In the genomic region with DNA sequence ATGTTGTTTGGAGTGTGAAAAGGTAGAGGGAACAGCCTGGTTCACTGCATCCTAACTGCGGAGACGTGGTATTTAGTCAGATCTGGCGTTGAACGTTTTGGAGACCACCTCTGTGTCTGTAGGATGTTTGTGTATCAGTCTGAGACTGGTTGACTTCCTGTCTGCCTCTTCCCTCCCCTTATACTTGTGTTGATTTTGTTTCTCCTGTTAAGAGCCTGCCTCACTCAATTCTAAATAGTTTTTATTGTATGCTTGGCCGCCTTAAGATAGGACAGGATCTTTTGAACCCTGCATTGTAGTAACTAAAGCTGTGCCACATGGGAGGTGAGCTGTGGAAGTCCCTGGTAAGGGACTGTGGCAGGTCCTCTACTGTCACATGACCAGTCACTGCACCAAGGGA, we compare ENCODE assay signal across 20 mouse cellular contexts. TPM values are rescaled to one million over a fixed set of nuclear protein-coding genes. Genes with fewer than 3 reads are reported as not detected.
DNase-seq lines count a peak whose midpoint lies in the region; ATAC-seq and TF ChIP-seq lines count a peak whose summit lies in the region.
"Had no signal": no experiment of that assay in that cellular context is flagged by ENCODE, and none has a peak within 500 bp of the region (broad histone marks: within the 10 kb centered on the region; RNA-seq: fewer than 3 reads in every experiment).

No protein-coding gene starts in this region.

- no peak for TF ChIP-seq CTCF in spleen, adult 2 months (IDR thresholded peaks at IDR 0.05; ENCODE audit: extremely low read depth, insufficient read depth, insufficient read length, insufficient replicate concordance)

- H3K9ac ChIP-seq in intestine, embryonic 16.5 days (ENCODE audit: low read depth, low read length), result no peak overlapping the region
- no peak overlapping the region for H3K9ac ChIP-seq in intestine, embryonic 15.5 days
- H3K9ac ChIP-seq: forebrain, embryonic 13.5 days; hindbrain, embryonic 15.5 days; limb, embryonic 12.5 days had no signal

- no peaks in the 10 kb centered on the region for H3K36me3 ChIP-seq in intestine, embryonic 16.5 days (ENCODE audit: control insufficient read depth, insufficient read depth, low read length)
- no peaks in the 10 kb centered on the region for H3K36me3 ChIP-seq in intestine, embryonic 15.5 days
- no peaks in the 10 kb centered on the region for H3K36me3 ChIP-seq in spleen, adult 2 months (ENCODE audit: control insufficient read depth, insufficient read depth, low read length)
- H3K36me3 ChIP-seq: heart, embryonic 10.5 days; hindbrain, embryonic 15.5 days; limb, embryonic 12.5 days had no signal

- 32% methylated on average over 5 of the region's 5 CpGs for WGBS in intestine, embryonic 16.5 days
- 31% methylated on average over 5 of the region's 5 CpGs for WGBS in intestine, embryonic 15.5 days
- WGBS in spleen, adult 2 months, result 12% methylated on average over 5 of the region's 5 CpGs

- no peak for ATAC-seq in intestine, embryonic 16.5 days
- no peak for ATAC-seq in intestine, embryonic 15.5 days
- ATAC-seq in inflammation-experienced regulatory T-cells, adult 6 months, result peak; percentile 55
- ATAC-seq: forebrain, embryonic 13.5 days had no signal

- no peaks in the 10 kb centered on the region for H3K9me3 ChIP-seq in intestine, embryonic 16.5 days (ENCODE audit: control insufficient read depth, low read length)
- H3K9me3 ChIP-seq in intestine, embryonic 15.5 days, result no peaks in the 10 kb centered on the region
- H3K9me3 ChIP-seq: forebrain, embryonic 13.5 days; heart, embryonic 10.5 days; hindbrain, embryonic 15.5 days; limb, embryonic 12.5 days had no signal

- peaks cover 52% of the 10 kb centered on the region for H3K4me1 ChIP-seq in intestine, embryonic 16.5 days (ENCODE audit: control insufficient read depth, insufficient read depth, low read length)
- H3K4me1 ChIP-seq in intestine, embryonic 15.5 days (replicated peaks), result peaks cover 49% of the 10 kb centered on the region
- H3K4me1 ChIP-seq in spleen, adult 2 months (ENCODE audit: control insufficient read depth, insufficient read depth, insufficient read length), result peaks cover 24% of the 10 kb centered on the region

- peak overlapping the region; percentile 43 for H3K27ac ChIP-seq in intestine, embryonic 16.5 days (ENCODE audit: low read length)
- H3K27ac ChIP-seq in intestine, embryonic 15.5 days, result no peak overlapping the region
- H3K27ac ChIP-seq in spleen, adult 2 months (ENCODE audit: insufficient read depth, low read length), result peak overlapping the region; percentile 56
- H3K27ac ChIP-seq: forebrain, embryonic 13.5 days; heart, embryonic 10.5 days; hindbrain, embryonic 15.5 days; left cerebral cortex, adult 2 months; limb, embryonic 12.5 days; macrophage had no signal

- no peak overlapping the region for H3K4me3 ChIP-seq in intestine, embryonic 16.5 days (ENCODE audit: low read length)
- H3K4me3 ChIP-seq in intestine, embryonic 15.5 days (replicated peaks), result no peak overlapping the region
- no peak overlapping the region for H3K4me3 ChIP-seq in spleen, adult 2 months (ENCODE audit: extremely low read depth, insufficient read depth, insufficient read length)
- H3K4me3 ChIP-seq: forebrain, embryonic 13.5 days; heart, embryonic 10.5 days; hindbrain, embryonic 15.5 days; left cerebral cortex, adult 2 months; limb, embryonic 12.5 days; myocyte had no signal

- no peak for TF ChIP-seq POLR2A in spleen, adult 2 months (IDR thresholded peaks at IDR 0.05; ENCODE audit: low read depth, low read length)

- no peaks in the 10 kb centered on the region for H3K27me3 ChIP-seq in intestine, embryonic 16.5 days (replicated peaks; ENCODE audit: control insufficient read depth, insufficient read depth, low read length)
- H3K27me3 ChIP-seq in intestine, embryonic 15.5 days (replicated peaks), result no peaks in the 10 kb centered on the region
- H3K27me3 ChIP-seq in spleen, adult 2 months (ENCODE audit: control insufficient read depth, insufficient read depth, low read length), result no peaks in the 10 kb centered on the region
- H3K27me3 ChIP-seq: forebrain, embryonic 13.5 days; hindbrain, embryonic 15.5 days; limb, embryonic 12.5 days had no signal

- DNase-seq in spleen, adult 2 months (ENCODE audit: low read depth in 1 of 2, low spot score in 2 of 2), result no peak
- DNase-seq in spleen, postnatal 36 days (ENCODE audit: low spot score in 2 of 2), result no peak
- DNase-seq in adrenal gland, postnatal 4 days (ENCODE audit: low spot score in 2 of 2), result no peak
- DNase-seq in layer of hippocampus, adult 18-20 months (ENCODE audit: low spot score in 2 of 2), result no peak
- DNase-seq: cerebellum, postnatal 14 days; embryo, embryonic 11 days; gastrocnemius, postnatal 25 days; lung, adult 2 months; midbrain, embryonic 14.5 days; thymus, postnatal 36 days had no signal

- H3K4me2 ChIP-seq in intestine, embryonic 16.5 days (ENCODE audit: low read depth, low read length), result no peak overlapping the region
- H3K4me2 ChIP-seq in intestine, embryonic 15.5 days (replicated peaks), result no peak overlapping the region
- H3K4me2 ChIP-seq: forebrain, embryonic 13.5 days; hindbrain, embryonic 15.5 days; limb, embryonic 12.5 days had no signal

RNA-seq across cellular contexts. Expression of a gene that starts 10.4 kb away (rescaled TPM):
- polyA plus RNA-seq in intestine, embryonic 16.5 days (2015; fragmentation: Nextera tagmentation; extraction: Ambion mirVana), result 16.6 and 18.2 TPM in 2 replicates
- 17.4 and 19.7 TPM in 2 replicates for polyA plus RNA-seq in intestine, embryonic 15.5 days (2015; fragmentation: Nextera tagmentation; extraction: Ambion mirVana)
- polyA plus RNA-seq in spleen, adult 2 months (2012; rRNA removed), result 7.6 and 8.8 TPM in 2 replicates
- polyA plus RNA-seq in inflammation-experienced regulatory T-cells, adult 6 months (2017; shearing (Covaris generic)), result 1 to 10 TPM; 1.6 to 3.7 (median 3.5) TPM
- 10 to 100 TPM; 29.4 to 30.9 TPM for total RNA-seq in adrenal gland, postnatal 4 days (2021)
- 10 to 100 TPM; 11.8 to 12.2 TPM for total RNA-seq in layer of hippocampus, adult 18-20 months (2021)
